Mouse (Mus musculus) gastrocnemius, postnatal 25 days (tissue): ENCODE data around the gene Cep112. TPM values are rescaled to one million over a fixed set of nuclear protein-coding genes. Genes with fewer than 3 reads are reported as not detected.

ENCODE experiments used
- DNase-seq: peaks from one replicate; pipeline ENCODE4 v3.0.0; 2022
- total RNA-seq, 2 experiments: library from RNA; stranded (reverse); gene quantifications; 1 replicate in 1 of 2; 2 replicates in 1 of 2; pipeline ENCODE4 v1.2.3; 2021

The Cep112 gene
- total RNA-seq, 2 experiments from 2014 or later = 3.7 to 4.7 TPM

DNA sequence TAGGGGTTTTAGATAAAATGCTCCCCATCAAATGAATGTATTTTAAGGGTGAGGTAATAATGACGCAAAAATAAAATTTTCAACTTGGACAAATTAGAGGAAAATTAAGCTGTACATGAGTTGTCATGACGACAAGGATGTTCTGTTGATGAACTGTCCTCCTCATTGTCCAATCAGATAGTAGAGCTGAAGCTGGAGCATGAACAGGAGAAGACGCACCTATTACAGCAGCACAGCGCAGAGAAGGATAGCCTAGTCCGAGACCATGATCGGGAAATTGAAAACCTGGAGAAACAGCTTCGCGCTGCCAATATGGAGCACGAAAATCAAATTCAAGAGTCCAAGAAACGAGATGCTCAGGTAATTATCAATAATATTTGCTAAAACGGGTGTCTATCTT lies 181.0 kb downstream of the Cep112 start:
- no peak for DNase-seq

DNA sequence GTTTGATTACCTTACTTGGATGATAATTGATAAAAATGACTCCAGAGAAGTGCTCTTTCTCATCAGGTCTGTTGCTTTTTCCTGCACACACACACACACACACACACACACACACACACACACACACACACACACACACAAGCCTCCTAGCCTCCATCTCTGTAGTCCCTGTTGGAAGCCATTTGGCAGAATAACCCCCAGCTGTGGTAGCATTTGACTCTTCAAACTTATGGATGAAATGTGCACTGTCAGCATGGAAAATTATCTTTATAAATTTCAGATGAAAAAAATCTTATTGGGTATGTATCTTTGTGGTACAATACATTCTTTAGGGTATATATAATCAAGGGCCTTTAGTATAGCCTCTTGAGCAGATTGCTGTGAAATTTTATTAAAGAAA lies 181.8 kb downstream of the Cep112 start:
- no peak for DNase-seq

DNA sequence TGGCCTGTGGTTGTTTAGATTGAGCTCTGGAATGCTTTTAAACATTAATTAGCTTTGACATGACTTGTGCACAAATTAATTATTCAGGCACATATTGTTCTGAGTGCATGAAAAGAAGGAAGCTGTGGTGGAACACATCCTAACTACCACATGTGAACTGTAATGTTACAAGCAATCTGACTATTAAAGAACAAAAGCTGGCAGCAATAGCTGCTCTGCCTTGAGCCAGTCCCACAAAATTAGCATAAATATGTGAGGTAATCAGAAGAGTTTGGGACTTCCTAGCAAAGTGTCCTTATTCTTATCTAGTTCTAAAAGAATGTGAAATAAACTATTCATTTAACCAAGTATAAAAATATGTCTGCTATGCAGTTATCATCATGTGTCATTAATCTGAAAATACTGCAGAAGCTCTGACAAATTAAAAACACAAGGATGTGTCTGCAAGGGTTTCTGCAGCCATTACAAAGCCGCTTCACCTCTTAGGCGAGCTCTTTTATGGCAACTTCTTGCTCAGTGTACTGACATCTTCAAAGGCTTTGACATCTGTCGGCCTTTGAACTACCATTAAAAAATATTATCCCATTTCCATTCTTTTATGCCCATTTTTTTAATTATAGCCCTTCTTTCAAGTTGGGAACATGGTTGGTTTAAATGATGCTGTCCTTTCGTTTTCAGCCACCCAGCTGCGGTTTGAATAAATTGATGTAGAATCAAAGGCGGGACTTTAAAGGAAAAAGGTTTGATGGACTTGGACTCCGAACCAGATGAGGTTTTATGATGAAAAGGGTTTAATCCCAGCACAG lies 195.8 kb downstream of the Cep112 start:
- DNase-seq = no peak

DNA sequence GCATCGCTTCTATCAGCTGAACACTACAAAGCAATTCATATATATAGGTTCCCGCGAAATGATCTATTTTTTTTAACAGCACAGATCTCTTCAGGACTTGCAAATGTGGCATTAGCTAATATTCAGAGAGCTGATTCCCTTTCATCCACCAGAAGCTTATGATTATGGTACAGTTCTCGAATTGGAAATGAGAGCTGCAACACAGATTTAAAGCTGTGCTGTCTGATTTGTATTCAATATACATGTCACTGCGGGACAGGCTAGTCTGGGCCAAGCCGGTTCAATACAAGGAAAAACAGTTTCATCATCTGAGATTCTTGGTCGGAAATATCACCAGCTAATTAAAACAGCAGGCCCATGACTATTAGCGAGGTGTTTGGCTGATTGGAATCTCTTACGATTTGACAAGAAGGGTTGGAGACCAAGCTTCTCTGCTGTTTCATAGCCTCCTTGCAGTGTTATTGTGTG lies 196.5 kb downstream of the Cep112 start:
- DNase-seq = no peak

DNA sequence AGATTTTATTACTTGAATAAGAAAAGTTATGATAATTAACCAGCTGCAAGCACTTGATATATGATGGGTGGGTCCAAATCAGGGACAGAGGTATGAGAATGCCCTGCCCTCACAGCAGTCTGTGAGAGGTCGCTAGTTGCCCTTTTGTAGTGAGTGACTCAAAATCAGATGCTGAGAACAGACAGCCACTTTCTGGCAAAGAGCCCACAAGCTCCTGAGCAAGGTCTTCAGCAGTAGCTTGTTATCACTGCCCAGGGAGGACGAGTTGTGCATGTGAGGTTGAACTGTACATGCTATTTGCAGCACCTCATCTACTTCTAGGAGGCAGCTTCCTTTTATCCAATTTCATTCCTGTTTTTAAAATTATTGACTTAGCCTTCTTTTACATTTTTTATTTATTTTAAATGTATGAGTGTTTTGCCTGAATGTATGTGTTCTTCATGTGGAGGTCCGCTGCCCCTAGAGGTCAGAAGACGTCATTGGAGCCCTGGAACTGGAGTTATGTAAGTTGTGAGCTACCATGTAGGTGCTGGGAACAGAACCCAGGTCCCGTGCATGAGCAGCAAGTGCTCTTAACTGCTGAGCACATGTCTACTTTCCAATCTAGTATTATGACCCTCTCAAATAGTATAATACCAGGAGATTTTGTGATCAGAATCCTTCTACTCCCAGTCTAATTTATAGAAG lies 200.7 kb downstream of the Cep112 start:
- no peak for DNase-seq

DNA sequence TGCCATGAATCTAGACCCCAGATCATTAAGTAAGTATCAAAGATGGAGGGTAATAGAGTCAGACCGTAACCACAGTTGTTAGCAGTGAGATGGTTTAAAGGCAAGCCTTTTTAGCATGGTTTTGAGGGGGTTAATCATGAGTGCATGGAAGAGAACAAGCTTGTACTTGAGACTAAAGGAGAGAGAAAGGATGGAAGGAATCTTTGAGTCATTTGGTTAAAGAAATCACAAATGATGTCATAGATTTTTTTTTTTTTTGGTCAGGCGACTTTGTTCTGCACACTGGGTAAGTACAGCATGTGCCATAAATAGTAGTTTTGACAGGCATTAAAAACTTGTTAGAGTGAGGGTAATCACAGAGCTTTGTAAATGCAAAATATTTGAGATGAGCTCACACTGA lies 212.8 kb downstream of the Cep112 start:
- DNase-seq = no peak

DNA sequence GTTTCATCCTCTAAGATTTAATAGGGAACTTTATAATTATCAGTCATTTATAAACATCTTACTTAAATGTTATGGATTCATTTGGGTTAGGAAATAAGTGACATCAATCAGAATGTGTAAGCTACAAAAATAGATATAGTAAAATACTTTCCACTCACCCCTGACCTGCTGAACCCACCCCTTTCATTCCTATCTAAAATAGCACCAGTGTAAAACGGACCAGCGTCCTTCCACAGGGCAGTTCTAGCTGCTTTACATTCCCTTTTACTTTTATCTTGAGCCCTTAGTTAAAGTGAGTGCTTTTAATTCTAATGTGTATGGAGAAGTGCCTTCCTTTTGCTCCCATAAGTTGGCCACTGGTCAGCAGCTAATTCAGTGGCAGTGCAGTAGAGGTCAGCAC lies 230.6 kb downstream of the Cep112 start:
- DNase-seq = no peak

DNA sequence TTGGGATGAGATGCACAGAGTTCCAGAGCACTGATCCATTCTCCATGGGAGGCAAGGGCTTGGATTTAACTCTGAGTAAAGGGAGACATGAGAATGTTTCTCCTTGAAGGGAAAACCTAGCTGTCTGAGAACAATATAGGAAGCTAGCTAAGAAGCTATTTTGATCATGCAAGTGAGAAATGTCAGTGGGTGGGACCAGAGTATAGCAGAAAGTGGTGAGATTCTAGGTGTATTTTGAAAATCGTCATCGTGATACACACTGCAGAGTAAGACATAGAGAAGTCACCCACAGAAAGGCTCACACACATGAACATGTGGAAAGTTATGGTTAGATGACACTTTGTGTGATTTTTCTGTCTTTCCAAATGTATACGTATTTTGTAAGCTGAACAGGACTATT lies 257.0 kb downstream of the Cep112 start:
- no peak for DNase-seq

DNA sequence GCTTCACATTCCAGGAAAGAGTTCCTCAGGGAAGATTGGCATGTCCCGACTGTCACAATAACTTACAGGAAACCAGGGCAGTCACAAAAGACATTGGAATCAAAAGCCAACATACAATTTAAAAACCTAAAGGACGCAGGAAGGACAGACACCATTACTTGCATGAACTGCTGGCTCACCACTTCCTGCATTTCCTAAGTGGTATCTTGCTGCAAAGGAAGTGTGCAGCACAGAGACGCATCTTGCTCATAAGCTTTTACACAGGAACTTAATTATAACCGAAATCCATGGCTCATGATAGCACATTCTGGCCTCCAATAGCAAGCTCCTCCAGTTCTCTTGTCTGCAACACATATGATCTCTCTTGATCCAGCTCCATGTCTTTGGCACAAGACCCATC lies 271.6 kb downstream of the Cep112 start:
- no peak for DNase-seq

DNA sequence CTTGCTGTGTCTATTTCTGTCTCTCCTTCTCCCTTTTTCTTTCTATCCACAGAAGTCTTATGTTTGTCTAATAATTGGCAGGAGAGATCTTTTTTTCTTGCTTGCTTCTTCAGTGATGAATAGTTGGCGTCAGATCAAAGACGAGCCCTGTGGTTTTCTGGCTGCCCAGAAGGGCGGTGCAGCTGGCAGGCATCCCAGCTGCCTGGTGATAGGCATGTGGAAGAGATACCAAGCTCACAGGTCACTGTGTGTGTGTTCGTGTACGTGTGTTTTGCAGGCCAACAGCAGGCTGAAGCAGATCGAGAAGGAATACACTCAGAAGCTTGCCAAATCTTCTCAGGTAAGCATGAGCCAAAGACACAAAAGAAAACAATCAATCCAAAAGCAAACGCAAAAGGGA lies 327.3 kb downstream of the Cep112 start:
- peak; percentile 43 for DNase-seq

DNA sequence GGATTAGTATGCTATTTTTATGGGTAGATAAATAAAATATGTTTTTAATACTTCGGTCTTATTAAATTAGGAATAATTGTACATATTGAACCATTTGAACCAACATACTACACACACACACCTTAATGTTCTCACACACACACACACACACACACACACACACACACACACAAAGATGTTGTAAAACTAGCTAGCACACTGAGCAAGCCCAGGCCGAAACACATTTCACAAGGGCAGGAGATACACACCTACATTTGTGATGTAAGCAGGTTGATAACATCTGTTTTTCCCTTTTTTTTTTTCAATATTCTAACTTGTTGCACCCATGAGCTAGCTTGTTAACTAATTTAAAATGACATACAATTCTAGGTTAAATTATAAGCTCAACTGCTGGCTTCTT lies 327.8 kb downstream of the Cep112 start:
- no peak for DNase-seq

DNA sequence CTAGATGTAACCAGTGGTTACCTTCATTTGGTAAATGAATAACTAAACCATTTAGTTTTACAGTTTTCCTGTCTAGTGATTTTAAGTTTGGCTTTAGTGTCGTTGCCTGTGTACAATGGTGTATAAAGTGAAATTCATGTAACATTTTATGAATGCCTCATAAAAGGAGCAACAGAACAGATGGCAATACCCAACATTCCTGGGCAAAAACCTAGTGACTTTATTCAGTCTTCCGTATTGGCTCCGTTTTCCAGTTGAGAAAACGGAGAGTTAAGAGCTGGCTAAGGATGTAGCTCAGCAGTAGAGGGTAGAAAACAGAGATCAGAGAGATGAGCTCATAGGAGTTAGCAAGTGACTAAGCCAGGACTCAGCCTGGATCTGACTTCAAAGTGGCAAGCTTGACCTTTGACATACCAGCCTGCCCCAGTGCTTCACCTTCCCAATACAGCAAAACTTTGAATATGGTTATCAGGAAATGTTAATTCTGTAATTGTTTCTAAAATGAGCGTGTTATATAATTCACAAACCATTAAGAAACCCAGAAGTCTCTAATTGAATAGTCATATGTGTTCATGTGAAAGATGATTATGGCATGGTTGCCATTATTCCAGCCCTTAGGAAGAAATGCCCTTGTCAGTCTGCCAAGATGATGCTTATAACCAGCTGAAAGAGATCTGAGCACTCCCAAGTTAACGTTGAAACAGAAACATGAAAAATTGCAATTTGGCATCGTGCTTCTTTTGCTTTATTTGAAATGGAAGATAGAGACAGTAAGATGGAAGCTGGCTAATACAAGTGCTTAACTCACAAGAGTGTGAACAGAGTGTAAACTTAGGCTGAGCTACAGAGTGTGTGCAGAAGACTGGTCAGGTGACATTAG lies 328.6 kb downstream of the Cep112 start:
- no peak for DNase-seq

DNA sequence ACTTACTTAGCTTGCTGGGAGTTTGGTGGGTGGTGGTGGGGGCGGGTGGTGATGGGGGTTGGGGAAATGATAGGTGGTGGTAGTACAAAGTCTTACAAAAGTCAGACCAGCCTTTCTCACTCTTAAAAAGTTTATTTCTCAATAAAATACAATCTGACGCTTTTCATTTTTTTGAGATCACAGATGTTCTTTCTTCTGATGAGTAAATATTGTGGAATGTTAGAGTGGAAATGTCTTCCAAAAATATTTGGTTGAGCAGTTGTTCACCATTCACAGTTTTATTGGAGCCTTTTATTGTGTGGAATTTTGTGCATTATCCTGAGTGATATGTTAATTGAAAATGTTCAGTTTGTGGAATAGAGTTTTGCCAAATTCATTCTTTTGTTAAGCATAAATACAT lies 332.2 kb downstream of the Cep112 start:
- DNase-seq = no peak

DNA sequence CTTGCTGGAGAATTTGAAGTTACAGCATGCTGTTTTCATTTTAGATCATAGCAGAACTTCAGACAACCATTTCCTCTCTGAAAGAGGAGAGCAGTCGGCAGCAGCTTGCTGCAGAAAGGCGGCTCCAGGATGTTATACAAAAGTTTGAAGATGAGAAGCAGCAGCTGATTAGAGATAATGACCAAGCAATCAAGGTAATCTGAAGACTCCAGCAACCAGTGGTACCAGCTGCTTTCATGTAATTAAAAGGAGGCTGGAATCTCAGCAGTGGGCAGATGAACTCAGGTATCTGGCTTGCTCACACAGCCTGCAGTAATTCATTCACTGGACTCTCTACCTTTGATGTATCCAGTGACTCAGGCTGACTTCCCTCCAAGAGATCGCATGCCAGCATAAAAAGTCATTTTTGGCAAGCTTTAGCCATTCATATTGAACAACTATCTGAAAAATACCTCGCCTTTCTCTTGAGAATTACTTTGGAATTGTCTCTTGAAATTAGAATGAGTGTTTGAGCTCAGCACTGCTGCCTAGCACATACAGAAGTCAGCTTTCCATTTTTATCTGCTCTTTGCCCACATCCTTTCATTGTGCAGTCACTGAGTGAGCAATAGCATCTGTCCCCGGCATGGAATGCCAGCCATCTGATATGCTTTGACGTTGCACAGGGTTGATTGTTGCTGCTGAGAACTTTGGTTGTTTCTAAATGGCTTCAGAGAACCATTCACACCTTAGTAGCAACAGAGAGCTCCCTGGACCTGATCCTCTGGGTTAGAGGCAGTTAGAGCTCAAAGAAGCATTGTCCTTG lies 332.8 kb downstream of the Cep112 start:
- DNase-seq = no peak

DNA sequence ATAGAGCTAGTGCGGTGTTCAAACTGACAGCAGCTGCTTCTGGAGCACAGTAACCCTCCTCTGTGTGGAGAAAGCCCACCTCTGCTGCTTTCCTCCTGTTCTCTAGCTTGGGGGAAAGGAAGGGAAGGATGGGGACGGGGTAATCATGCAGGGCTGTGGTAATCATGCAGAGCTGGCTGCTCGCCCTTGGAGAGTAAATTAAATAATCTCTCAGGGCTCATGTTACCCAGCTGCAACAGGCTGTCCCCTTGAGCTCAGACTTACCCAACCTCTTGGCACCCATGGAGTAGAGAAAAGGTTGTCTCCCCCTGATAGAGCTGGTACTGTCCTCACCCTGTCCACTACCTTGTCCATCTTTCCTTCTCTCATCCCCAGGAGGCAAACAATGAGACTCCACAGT lies 345.1 kb downstream of the Cep112 start:
- no peak for DNase-seq

DNA sequence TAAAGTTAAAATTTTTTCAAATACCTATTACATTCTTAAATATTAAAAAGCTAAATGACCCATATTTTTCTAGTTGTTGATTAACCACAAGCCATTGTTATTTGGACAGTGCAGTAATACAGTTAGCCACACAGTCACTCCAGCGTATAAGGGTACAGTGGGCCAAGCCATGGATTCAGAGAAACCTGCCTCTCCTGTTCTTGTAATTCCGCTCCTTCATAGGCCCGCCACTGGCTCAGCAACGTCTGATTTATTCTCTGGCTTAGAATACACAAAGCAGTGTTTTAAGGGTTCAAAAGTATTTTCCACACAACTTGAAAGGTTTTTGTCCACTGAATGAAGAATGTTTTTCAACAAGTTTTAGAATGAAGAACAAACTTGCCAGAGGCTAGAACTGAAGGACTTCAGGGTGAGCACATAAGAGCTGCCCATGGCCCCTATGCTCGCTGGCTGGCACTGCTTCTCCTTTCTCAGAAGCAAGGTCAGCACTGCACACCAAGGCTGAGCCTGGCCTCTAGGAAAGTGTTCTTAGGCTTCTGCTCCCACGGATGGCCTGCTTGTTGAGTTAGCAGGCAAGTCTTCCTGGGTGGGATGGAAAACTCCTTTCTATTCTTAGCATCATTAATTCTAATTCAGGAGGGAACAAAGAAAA lies 349.2 kb downstream of the Cep112 start:
- DNase-seq = no peak

DNA sequence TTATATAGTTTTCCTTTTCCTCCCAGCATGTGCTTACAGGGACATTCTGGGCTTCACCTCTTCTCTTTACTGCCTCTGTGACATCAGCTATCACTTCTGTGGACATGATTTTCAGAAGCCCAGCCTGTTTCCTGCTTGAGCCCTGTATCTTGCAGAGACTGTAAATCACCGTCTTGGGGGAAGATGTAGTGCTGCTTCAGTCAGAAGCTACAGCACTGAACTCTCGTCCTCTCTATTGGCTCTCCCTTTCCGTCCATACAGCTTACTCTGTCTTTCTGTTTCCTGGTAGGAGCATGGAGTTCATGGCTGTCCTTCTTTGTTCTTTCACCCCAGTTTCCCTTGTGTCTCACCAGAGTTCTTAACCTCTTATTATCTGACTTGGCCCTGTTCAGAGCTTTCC lies 352.2 kb downstream of the Cep112 start:
- no peak for DNase-seq

DNA sequence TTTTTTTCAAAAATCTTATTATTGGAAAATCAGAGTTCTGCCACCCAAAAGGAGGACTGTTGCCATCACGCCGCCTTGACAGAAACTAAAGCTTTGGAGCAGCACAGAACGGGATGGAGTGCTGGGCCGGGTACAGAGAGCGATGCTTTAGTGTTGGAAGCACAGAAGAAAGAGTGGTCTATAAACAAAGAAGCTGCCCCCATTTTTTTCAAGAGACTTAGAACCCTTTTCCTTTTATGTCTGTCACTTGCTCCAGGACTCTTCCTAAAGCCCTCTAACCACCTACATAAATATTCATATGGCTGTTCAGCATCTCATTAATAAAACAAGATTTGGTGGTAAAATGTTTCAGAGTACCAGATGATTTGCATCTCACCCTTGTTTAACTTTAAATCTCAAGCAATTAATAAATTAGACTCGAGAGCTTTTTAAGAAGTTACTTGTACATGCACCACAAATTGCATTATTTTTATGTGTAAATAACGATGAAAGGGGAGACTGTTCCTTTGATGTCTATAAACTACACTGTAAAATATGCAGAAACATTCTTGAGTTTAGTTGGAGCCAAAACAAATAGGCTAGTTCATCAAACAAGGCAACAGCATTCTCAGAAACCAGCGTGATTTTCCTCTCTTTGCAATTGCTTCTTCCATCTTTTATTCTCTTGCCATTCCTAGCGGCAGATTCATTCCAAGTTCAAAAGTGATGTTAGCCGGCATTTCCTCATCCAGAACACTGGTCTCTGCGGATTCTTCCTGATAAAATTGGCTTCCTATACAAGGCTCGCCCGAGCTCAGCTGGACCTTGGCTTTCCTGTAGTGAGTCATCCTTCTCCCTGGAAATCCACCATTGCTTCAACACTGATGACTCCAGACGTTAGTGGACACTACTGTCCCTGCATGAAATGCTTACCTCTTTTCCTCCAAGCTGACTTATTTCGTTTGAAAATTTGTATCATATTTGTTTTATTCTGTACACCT lies 355.6 kb downstream of the Cep112 start:
- DNase-seq = peak; percentile 53

DNA sequence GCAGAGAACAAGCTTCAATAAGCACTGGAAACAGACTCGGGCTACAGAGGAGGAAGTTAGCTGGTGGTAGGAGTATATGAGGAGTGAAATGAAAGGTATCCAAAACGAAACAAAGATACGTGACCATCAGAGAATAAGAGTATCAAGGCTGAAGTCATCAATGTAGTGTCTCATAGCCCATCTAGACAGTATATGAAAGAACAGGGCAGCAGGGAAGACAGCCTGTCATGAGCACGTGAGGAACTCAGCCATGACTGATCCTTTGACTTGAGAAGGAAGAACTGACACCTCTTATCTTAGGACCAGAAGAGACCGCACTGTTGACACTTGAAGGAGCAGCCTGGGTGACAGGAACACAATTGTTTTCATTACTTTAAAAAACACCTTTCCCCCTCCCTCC lies 373.4 kb downstream of the Cep112 start:
- DNase-seq = no peak

DNA sequence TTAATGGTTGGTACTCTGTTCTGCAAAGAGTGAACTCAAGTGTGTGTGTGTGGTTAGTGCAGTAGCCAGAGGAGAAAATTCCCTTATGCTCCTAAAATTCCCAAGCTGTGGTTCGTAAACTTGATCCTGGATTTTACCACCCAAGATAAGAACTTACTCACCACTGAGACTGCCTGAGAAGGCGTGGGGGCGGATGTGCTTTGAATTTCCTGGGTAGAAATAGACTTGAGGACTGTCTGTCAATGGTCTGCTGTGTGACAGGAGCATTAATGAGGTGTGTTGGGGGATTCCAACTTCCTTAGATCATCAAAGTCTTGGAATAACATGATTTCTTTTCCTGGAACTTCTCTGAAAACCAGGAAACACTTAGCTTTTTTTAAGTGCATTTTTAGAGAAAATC lies 374.7 kb downstream of the Cep112 start:
- DNase-seq = no peak
